Mouse (Mus musculus) embryonic facial prominence, embryonic 15.5 days (tissue): ENCODE data around the gene 5730596B20Rik. TPM values are rescaled to one million over a fixed set of nuclear protein-coding genes. Genes with fewer than 3 reads are reported as not detected.

ENCODE experiments used
- ATAC-seq: fragments of 200-750 bp; cut with Nextera tagmentation; 2 replicates; pipeline ENCODE4 v1.8.0; 2017; ENCODE audit warnings: low read depth, moderate TSS enrichment; ENCODE audit not compliant: insufficient number of reproducible peaks, low FRiP score, low TSS enrichment
- H3K27ac ChIP-seq: fragments of 300-500 bp; sonication (generic); replicated peaks from 2 replicates; pipeline ENCODE4 v1.5.1; 2015; ENCODE audit warnings: mild to moderate bottlenecking, inconsistent platforms
- H3K27me3 ChIP-seq: fragments of 300-500 bp; sonication (generic); 2 replicates; pipeline ENCODE4 v1.6.1; 2015; ENCODE audit warnings: inconsistent platforms
- H3K36me3 ChIP-seq: fragments of 300-500 bp; sonication (generic); 2 replicates; pipeline ENCODE4 v1.6.1; 2015; ENCODE audit warnings: mild to moderate bottlenecking, inconsistent platforms
- H3K4me1 ChIP-seq: fragments of 300-500 bp; sonication (generic); 2 replicates; pipeline ENCODE4 v1.6.1; 2015; ENCODE audit warnings: inconsistent platforms
- H3K4me2 ChIP-seq: fragments of 300-500 bp; sonication (generic); replicated peaks from 2 replicates; pipeline ENCODE4 v1.6.1; 2015; ENCODE audit warnings: mild to moderate bottlenecking, inconsistent platforms
- H3K4me3 ChIP-seq: fragments of 300-500 bp; sonication (generic); replicated peaks from 2 replicates; pipeline ENCODE4 v1.5.1; 2015; ENCODE audit warnings: mild to moderate bottlenecking, inconsistent platforms
- H3K9ac ChIP-seq: fragments of 300-500 bp; sonication (generic); 2 replicates; pipeline ENCODE4 v1.6.1; 2015; ENCODE audit warnings: inconsistent platforms
- H3K9me3 ChIP-seq: fragments of 300-500 bp; sonication (generic); replicated peaks from 2 replicates; pipeline ENCODE4 v1.6.1; 2016; ENCODE audit warnings: inconsistent platforms
- WGBS: fragments of 180-500 bp; shearing (Covaris S2); methylation state at CpG from one replicate; pipeline ENCODE4 v1.1.7; 2015; 5-methylcytosine and 5-hydroxymethylcytosine counted together
- polyA plus RNA-seq: library from polyadenylated mRNA; unstranded; fragments of >200 nt; fragmentation: Nextera tagmentation; extraction: Ambion mirVana; gene quantifications from 2 replicates; pipeline ENCODE4 v1.2.1, GENCODE M21; 2015

Gene 5730596B20Rik
- polyA plus RNA-seq, 1 experiment from 2014 or later, result not detected

DNA sequence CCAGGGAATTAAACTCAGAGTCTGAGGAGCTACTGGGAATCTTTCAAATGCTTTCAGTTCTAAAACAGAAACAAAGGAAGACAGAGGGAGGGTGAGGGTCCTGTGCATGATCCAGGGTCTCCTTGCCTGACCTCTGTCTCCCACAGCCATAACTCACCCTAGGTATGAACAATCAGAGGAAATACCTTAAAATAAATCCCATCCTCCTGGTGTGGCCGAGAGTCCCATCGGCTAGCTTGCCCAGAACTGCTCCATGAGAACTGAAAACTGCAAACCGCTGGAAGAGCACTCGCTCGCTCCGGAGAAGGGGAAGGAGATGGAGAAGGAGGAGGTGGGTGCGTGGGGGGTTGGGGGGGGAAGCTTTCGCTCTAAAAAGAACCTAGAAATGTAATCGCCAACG is 2.4 kb downstream of the 5730596B20Rik start:
- WGBS, result 3% methylated on average over 10 of the region's 10 CpGs
- Histone ChIP-seq H3K9ac (no peak overlapping the region), H3K4me3 (no peak overlapping the region), H3K27me3 (peaks cover 100% of the 10 kb centered on the region), H3K27ac (no peak overlapping the region), H3K9me3 (no peaks in the 10 kb centered on the region), H3K4me2 (no peak overlapping the region), H3K36me3 (no peaks in the 10 kb centered on the region), H3K4me1 (no peaks in the 10 kb centered on the region)
- ATAC-seq, result no peak

DNA sequence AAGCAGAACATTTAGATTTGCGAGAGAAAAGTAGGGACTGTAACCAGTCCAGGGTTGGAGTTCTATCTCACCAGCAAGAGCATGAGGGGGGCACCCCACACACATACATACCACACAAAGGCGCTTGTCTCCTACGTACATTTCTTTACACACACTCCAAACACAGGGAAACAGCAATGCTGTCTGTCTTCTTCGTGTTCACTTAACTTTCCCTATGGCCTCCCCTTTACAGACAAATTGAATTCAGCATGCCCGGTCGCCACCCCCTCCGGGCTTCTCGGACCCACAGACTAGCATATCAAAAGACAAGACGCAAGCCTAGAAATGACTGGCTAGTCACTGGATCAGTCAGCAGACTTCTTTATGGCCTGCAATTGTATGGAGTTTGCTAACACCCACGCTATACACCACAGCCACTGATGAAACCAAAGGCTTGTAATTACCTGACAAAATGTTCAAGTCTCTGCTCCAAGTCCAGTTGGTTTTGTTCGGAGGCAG is 3.0 kb downstream of the 5730596B20Rik start:
- H3K9me3 ChIP-seq, result no peaks in the 10 kb centered on the region
- H3K36me3 ChIP-seq, result no peaks in the 10 kb centered on the region
- H3K27me3 ChIP-seq, result peaks cover 100% of the 10 kb centered on the region
- 9% methylated on average over 11 of the region's 11 CpGs for WGBS
- no peak overlapping the region for H3K4me3 ChIP-seq
- no peak for ATAC-seq
- no peak overlapping the region for H3K27ac ChIP-seq
- H3K4me1 ChIP-seq, result no peaks in the 10 kb centered on the region
- no peak overlapping the region for H3K4me2 ChIP-seq
- no peak overlapping the region for H3K9ac ChIP-seq

GRCm38 (mm10) chr6:52180726-52181125 is 3.4 kb downstream of the 5730596B20Rik start:
- WGBS, result 8% methylated on average over 3 of the region's 3 CpGs
- no peaks in the 10 kb centered on the region for H3K36me3 ChIP-seq
- no peak overlapping the region for H3K9ac ChIP-seq
- H3K4me3 ChIP-seq, result no peak overlapping the region
- peaks cover 100% of the 10 kb centered on the region for H3K27me3 ChIP-seq
- H3K4me2 ChIP-seq, result no peak overlapping the region
- no peaks in the 10 kb centered on the region for H3K9me3 ChIP-seq
- no peaks in the 10 kb centered on the region for H3K4me1 ChIP-seq
- ATAC-seq, result no peak
- no peak overlapping the region for H3K27ac ChIP-seq

DNA sequence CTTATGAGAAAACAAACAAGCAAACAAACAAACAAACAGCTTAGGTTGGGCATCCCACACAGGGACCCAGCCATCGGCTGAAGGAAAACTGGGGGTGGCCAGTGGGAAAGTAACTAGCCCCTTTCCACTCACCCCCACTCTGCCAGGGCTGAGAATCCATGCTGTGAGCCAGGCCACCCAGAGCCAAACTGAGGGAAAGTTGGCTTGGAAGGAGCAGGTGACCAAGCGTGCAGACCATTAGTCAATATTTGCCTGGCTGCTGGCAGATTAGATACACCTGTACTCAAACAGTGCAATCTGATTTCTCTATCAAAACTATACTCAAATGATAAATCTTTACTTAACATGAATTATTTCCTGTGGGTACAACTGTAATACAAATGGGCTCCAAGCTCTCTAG is 4.7 kb downstream of the 5730596B20Rik start:
- peaks cover 100% of the 10 kb centered on the region for H3K27me3 ChIP-seq
- WGBS, result 19% methylated on average over 2 of the region's 2 CpGs
- no peaks in the 10 kb centered on the region for H3K36me3 ChIP-seq
- H3K9me3 ChIP-seq, result no peaks in the 10 kb centered on the region
- no peaks in the 10 kb centered on the region for H3K4me1 ChIP-seq
- H3K27ac ChIP-seq, result no peak overlapping the region
- H3K4me3 ChIP-seq, result no peak overlapping the region
- ATAC-seq, result no peak
- no peak overlapping the region for H3K4me2 ChIP-seq
- H3K9ac ChIP-seq, result no peak overlapping the region

DNA sequence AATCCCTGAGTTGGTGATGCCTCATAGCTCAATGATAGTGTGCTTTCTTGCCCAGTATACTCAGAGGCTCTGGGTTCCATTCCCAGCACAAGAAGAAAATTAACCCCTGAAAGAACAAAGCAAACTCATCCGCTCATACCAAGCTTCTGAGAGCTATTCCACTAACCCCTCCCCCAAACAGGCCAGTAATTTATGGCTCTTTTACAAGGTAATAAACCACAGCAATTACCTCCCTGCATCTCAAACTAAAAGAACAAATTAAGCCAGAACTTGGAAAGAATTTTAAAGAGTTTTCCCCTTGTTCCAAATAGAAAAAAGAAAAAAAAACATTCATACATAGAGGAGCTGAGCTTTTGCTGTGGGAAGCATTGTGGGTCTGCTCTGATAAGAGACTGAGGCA is 5.5 kb downstream of the 5730596B20Rik start:
- Histone ChIP-seq H3K9me3 (no peaks in the 10 kb centered on the region), H3K4me1 (no peaks in the 10 kb centered on the region), H3K36me3 (no peaks in the 10 kb centered on the region), H3K27ac (no peak overlapping the region), H3K27me3 (peaks cover 100% of the 10 kb centered on the region), H3K4me3 (no peak overlapping the region), H3K4me2 (no peak overlapping the region), H3K9ac (no peak overlapping the region)
- 19% methylated on average over 1 of the region's 1 CpGs for WGBS
- no peak for ATAC-seq

GRCm38 (mm10) chr6:52183311-52184080 is 6.2 kb downstream of the 5730596B20Rik start:
- Histone ChIP-seq H3K9ac (no peak overlapping the region), H3K9me3 (no peaks in the 10 kb centered on the region), H3K4me2 (no peak overlapping the region), H3K4me3 (no peak overlapping the region), H3K27me3 (peaks cover 100% of the 10 kb centered on the region), H3K4me1 (no peaks in the 10 kb centered on the region), H3K27ac (no peak overlapping the region), H3K36me3 (no peaks in the 10 kb centered on the region)
- no peak for ATAC-seq
- 9% methylated on average over 10 of the region's 10 CpGs for WGBS

- no peak overlapping the region for H3K27ac ChIP-seq
- 2% methylated on average over 6 of the region's 6 CpGs for WGBS
Measured at GRCm38 (mm10) chr6:52184668-52185067, 7.4 kb downstream of the 5730596B20Rik start.

GRCm38 (mm10) chr6:52185222-52185621 is 7.9 kb downstream of the 5730596B20Rik start:
- no peaks in the 10 kb centered on the region for H3K9me3 ChIP-seq
- no peak overlapping the region for H3K4me3 ChIP-seq
- no peaks in the 10 kb centered on the region for H3K36me3 ChIP-seq
- H3K27me3 ChIP-seq, result peaks cover 100% of the 10 kb centered on the region
- no peaks in the 10 kb centered on the region for H3K4me1 ChIP-seq
- 2% methylated on average over 19 of the region's 19 CpGs for WGBS
- no peak overlapping the region for H3K27ac ChIP-seq
- H3K4me2 ChIP-seq, result no peak overlapping the region
- H3K9ac ChIP-seq, result no peak overlapping the region
- ATAC-seq, result no peak

More at GRCm38 (mm10) chr6:52184668-52185067, 7.4 kb downstream of the 5730596B20Rik start:
- Histone ChIP-seq H3K36me3 (no peaks in the 10 kb centered on the region), H3K9ac (no peak overlapping the region), H3K4me2 (no peak overlapping the region), H3K4me3 (no peak overlapping the region), H3K4me1 (no peaks in the 10 kb centered on the region), H3K27me3 (peaks cover 100% of the 10 kb centered on the region), H3K9me3 (no peaks in the 10 kb centered on the region)
- ATAC-seq, result no peak

DNA sequence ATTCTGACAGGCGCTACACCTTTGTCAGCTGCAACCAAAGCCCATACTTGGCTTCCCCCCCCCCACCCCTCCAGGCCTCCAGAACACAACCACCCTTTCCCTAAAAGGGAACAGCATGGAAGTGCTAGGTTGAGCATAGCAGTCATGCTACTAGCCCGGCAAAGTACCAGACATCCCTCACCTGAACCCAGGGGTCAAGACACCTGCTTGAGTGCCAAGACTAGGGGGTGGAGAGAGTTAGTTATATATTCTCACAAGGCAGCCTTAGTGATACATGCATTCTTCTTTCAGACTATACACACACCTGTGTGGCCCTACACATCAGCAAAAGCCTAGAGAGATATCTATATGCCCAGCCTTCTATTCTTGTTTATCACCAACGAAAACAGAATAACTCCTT is 8.5 kb downstream of the 5730596B20Rik start:
- Histone ChIP-seq H3K9ac (no peak overlapping the region), H3K36me3 (no peaks in the 10 kb centered on the region), H3K27me3 (peaks cover 100% of the 10 kb centered on the region), H3K4me2 (no peak overlapping the region), H3K4me3 (no peak overlapping the region), H3K4me1 (peaks cover under 1% of the 10 kb centered on the region; the same call in 1 of the 2 replicates), H3K27ac (no peak overlapping the region), H3K9me3 (no peaks in the 10 kb centered on the region)
- no peak for ATAC-seq
- WGBS, result 13% methylated on average over 3 of the region's 3 CpGs

GRCm38 (mm10) chr6:52186500-52186899 is 9.2 kb downstream of the 5730596B20Rik start:
- Histone ChIP-seq H3K27ac (no peak overlapping the region), H3K4me1 (peaks cover 7% of the 10 kb centered on the region)

DNA sequence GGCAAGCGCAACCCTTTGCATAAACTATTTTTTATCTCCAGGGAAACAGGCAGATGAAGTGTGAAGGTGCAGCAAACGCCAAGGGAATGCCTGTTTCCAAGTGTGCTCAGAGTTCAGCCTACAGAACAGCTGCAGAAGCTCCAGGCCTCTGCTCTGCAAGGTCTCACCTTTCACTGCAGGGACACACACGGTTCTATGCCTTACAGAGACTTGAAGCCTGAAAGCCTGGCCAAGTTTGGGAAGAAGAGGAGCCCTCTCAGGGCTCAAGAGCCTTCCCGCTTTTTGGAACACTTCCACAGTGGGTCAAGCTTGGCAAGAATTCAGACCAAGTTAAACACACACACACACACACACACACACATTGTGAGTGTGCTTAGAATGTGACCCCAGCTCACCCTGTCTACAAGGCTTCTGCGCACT is 11.9 kb downstream of the 5730596B20Rik start:
- Histone ChIP-seq H3K27ac (no peak overlapping the region), H3K9ac (no peak overlapping the region), H3K4me3 (no peak overlapping the region), H3K9me3 (no peaks in the 10 kb centered on the region), H3K36me3 (no peaks in the 10 kb centered on the region), H3K27me3 (peaks cover 99% of the 10 kb centered on the region), H3K4me2 (no peak overlapping the region), H3K4me1 (peaks cover 13% of the 10 kb centered on the region)
- ATAC-seq, result no peak
- WGBS, result 10% methylated on average over 5 of the region's 5 CpGs

More at GRCm38 (mm10) chr6:52186500-52186899, 9.2 kb downstream of the 5730596B20Rik start:
- ATAC-seq, result no peak
- no peaks in the 10 kb centered on the region for H3K36me3 ChIP-seq
- H3K9me3 ChIP-seq, result no peaks in the 10 kb centered on the region
- H3K9ac ChIP-seq, result no peak overlapping the region
- no peak overlapping the region for H3K4me2 ChIP-seq
- peaks cover 100% of the 10 kb centered on the region for H3K27me3 ChIP-seq
- 10% methylated on average over 1 of the region's 1 CpGs for WGBS
- no peak overlapping the region for H3K4me3 ChIP-seq

DNA sequence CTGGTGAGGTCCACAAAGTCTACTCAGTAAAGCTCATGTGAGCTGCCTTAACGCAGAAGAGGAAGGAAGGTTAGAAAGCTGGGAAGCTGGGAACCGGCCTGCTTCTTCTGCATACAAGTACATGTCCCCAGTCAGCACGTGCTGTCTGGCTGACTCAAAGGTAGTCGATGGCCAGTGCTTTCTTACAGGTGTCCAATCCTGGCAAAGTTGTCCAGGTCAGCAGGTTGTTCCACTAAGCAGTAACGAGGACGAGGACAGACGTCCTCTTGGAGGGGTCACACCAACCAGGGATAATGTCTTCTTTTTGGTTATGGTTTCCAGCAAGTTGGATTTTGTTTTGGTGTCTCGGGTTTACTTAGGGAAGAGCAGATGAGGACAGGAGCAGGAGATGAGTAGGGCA is 12.6 kb downstream of the 5730596B20Rik start:
- H3K27me3 ChIP-seq, result peaks cover 99% of the 10 kb centered on the region
- H3K4me2 ChIP-seq, result no peak overlapping the region
- no peaks in the 10 kb centered on the region for H3K9me3 ChIP-seq
- WGBS, result 8% methylated on average over 8 of the region's 8 CpGs
- H3K9ac ChIP-seq, result no peak overlapping the region
- H3K4me1 ChIP-seq, result peaks cover 13% of the 10 kb centered on the region
- H3K36me3 ChIP-seq, result no peaks in the 10 kb centered on the region
- ATAC-seq, result no peak
- no peak overlapping the region for H3K4me3 ChIP-seq
- no peak overlapping the region for H3K27ac ChIP-seq
